Mouse (Mus musculus) hindbrain, embryonic 16.5 days (tissue): Measurements from ENCODE around the gene Ciao2b. TPM values are rescaled to one million over a fixed set of nuclear protein-coding genes. Genes with fewer than 3 reads are reported as not detected.

ENCODE experiments used
- ATAC-seq: fragments of 200-750 bp; cut with Nextera tagmentation; 2 replicates; pipeline ENCODE4 v1.8.0; 2017; ENCODE audit warnings: moderate TSS enrichment, moderate library complexity
- H3K27ac ChIP-seq: fragments of 300-500 bp; sonication (generic); 2 replicates; pipeline ENCODE4 v1.5.1; 2014; ENCODE audit warnings: low read depth, mild to moderate bottlenecking, control low read depth, low read length, moderate library complexity
- H3K27me3 ChIP-seq: fragments of 300-500 bp; sonication (generic); replicated peaks from 2 replicates; pipeline ENCODE4 v1.6.1; 2014; ENCODE audit warnings: low read length; ENCODE audit not compliant: control insufficient read depth, insufficient read depth
- H3K36me3 ChIP-seq: fragments of 300-500 bp; sonication (generic); 2 replicates; pipeline ENCODE4 v1.6.1; 2014; ENCODE audit warnings: mild to moderate bottlenecking, low read length, moderate library complexity, mixed read lengths; ENCODE audit not compliant: control insufficient read depth, insufficient read depth
- H3K4me1 ChIP-seq: fragments of 300-500 bp; sonication (generic); 2 replicates; pipeline ENCODE4 v1.6.1; 2014; ENCODE audit warnings: low read depth, low read length; ENCODE audit not compliant: control insufficient read depth, insufficient read depth
- H3K4me2 ChIP-seq: fragments of 300-500 bp; sonication (generic); 2 replicates; pipeline ENCODE4 v1.6.1; 2014; ENCODE audit warnings: mild to moderate bottlenecking, low read length, control low read depth, moderate library complexity
- H3K4me3 ChIP-seq: fragments of 300-500 bp; sonication (generic); 2 replicates; pipeline ENCODE4 v1.5.1; 2014; ENCODE audit warnings: mild to moderate bottlenecking, low read length, control low read depth, moderate library complexity
- H3K9ac ChIP-seq: fragments of 300-500 bp; sonication (generic); 2 replicates; pipeline ENCODE4 v1.6.1; 2014; ENCODE audit warnings: low read depth, mild to moderate bottlenecking, control low read depth, low read length, moderate library complexity
- H3K9me3 ChIP-seq: fragments of 300-500 bp; sonication (generic); 2 replicates; pipeline ENCODE4 v1.6.1; 2014; ENCODE audit warnings: mild to moderate bottlenecking, low read length, moderate library complexity; ENCODE audit not compliant: control insufficient read depth
- WGBS: fragments of 180-500 bp; shearing (Covaris S2); extraction: QIAGEN DNeasy Blood & Tissue Kit; methylation state at CpG from one replicate; pipeline ENCODE4 v1.1.7; 2014; 5-methylcytosine and 5-hydroxymethylcytosine counted together
- polyA plus RNA-seq: library from polyadenylated mRNA; unstranded; fragments of >200 nt; fragmentation: Nextera tagmentation; extraction: Ambion mirVana; gene quantifications from 2 replicates; pipeline ENCODE4 v1.2.1, GENCODE M21; 2015

Gene Ciao2b
- polyA plus RNA-seq, 1 experiment from 2014 or later: 136 TPM

DNA sequence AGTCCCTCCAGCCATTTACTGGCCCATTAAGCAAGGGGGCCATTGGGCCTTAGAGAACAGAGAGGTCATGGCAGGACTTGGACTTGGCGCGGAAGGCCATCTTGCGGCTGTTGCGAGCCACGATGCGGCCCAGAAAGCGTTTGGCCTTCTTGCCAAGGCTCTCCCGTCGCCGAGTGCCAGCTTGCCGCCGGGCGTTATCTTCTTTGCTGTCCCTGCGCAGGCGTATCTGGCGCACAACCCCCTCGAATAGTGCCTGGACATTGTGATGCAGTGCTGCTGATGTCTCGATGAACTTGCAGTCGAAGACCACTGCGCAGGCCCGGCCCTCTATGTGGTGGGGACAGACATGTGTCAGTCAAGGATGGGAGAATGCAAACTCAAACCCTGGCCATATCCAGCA is 13.4 kb downstream of the Ciao2b start:
- ATAC-seq: no peak
- H3K9me3 ChIP-seq: no peaks in the 10 kb centered on the region
- WGBS: 95% methylated on average over 21 of the region's 21 CpGs
- H3K27me3 ChIP-seq: peaks cover 13% of the 10 kb centered on the region
- H3K36me3 ChIP-seq: no peaks in the 10 kb centered on the region
- H3K9ac ChIP-seq: no peak overlapping the region
- no peak overlapping the region for H3K4me3 ChIP-seq
- H3K27ac ChIP-seq: no peak overlapping the region
- H3K4me1 ChIP-seq: peaks cover 7% of the 10 kb centered on the region
- H3K4me2 ChIP-seq: no peak overlapping the region

DNA sequence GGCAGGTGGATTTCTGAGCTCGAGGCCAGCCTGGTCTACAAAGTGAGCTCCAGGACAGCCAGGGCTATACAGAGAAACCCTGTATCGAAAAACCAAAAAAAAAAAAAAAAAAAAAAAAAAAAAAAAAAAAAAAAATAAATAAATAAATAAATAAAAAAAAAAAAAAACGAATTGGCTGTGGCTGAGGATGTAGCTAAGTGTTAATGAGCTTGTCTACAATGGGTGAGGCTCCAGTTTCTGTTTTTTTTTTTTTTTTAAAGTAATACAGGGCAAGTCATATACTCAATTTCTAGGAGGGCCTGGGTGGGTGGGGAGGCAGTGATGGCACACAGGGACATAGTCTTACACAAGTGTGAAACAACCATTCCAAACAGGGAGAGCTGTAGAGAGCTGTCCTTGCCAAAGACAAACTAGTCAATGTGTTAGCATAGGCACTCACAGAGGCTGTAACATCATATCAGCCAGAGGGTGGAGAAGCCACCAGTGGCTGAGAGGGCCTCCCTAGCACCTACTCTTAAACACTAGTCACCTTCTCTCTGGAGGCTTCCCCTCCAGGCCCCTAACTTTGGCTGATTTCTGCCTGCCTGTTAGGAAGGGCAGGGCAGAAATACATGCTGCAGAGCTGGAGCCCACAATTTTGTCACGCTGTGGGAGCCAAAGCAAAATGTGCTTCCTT is 14.6 kb downstream of the Ciao2b start:
- no peak for ATAC-seq
- Histone ChIP-seq H3K4me2 (no peak overlapping the region), H3K4me1 (peaks cover 7% of the 10 kb centered on the region), H3K36me3 (no peaks in the 10 kb centered on the region), H3K4me3 (no peak overlapping the region), H3K9ac (no peak overlapping the region), H3K27ac (no peak overlapping the region), H3K9me3 (no peaks in the 10 kb centered on the region), H3K27me3 (peaks cover 13% of the 10 kb centered on the region)
- 70% methylated on average over 4 of the region's 4 CpGs for WGBS

DNA sequence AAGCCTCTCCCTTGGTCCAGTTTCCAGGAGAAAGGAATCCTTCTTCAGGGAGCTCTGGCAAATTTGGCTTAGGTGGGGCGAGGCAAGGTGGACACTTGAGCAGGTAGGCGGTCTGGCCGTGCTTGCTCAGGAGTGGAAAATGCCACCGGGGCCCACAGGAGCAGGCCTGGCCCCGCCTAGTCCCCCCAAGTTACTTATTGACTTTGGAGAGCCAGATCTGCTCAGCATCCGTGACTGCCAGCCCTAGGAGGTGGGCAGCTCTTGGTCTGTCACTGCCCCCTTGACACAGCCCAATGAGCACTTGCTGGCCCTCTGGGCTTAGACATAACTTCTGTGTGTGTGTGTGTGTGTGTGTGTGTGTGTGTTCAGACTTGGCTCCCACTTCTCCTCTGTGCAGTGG is 17.6 kb downstream of the Ciao2b start, which contains the start of gene Cdh16:
TSS of gene Cdh16 (minus strand) at position 236 of the 400 bp plus-strand sequence.
- ATAC-seq: no peak
- Histone ChIP-seq H3K36me3 (no peaks in the 10 kb centered on the region), H3K27ac (no peak within 1 kb of the TSS), H3K4me1 (no peaks in the 10 kb centered on the region), H3K9ac (no peak within 1 kb of the TSS), H3K4me3 (no peak within 1 kb of the TSS), H3K27me3 (peaks cover under 1% of the 10 kb centered on the region), H3K4me2 (no peak within 1 kb of the TSS), H3K9me3 (no peaks in the 10 kb centered on the region)
- 77% methylated on average over 6 of the region's 6 CpGs for WGBS

DNA sequence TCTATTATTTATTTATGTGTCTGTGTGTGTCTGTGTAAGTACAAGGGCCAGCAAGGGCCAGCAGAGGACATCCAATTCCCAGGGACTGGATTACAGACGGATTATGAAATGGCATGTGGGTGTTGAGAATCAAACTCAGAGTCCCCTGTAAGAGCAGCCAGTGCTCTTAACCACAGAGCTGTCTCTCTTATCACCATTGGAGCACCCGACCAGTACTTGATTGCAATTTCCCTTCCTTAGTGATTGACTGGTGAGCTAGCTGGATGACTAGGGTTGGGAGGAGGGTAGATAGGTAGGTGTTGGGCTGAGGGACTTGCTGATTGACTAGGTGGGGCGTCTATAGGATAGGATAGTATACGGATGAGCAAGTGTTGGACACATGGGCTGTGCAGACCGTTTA is 21.0 kb downstream of the Ciao2b start:
- H3K9ac ChIP-seq: no peak overlapping the region
- H3K4me3 ChIP-seq: no peak overlapping the region
- no peak for ATAC-seq
- no peak overlapping the region for H3K27ac ChIP-seq
- 81% methylated on average over 5 of the region's 5 CpGs for WGBS
- H3K27me3 ChIP-seq: no peaks in the 10 kb centered on the region
- H3K9me3 ChIP-seq: no peaks in the 10 kb centered on the region
- no peaks in the 10 kb centered on the region for H3K36me3 ChIP-seq
- H3K4me1 ChIP-seq: no peaks in the 10 kb centered on the region
- no peak overlapping the region for H3K4me2 ChIP-seq

DNA sequence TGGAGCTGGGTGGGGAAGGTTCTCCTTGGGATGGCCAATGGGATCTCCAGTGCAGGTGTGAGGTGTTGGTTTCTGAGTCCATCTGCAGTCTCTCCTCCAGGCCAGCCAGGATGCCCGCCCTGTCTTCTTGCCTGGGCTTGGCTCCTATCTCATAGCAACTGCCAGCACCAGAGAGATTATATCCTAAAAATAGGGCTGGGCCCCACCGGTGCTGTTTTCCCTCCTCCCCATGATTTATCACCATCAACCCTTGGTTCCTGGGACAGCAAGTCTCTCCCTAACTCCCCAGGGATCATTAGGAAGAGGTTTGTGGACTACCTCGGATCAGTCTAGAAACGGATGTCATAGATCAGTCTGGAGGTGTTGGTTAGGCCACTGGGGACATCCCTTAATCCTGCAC is 28.6 kb downstream of the Ciao2b start:
- no peak overlapping the region for H3K27ac ChIP-seq
- 86% methylated on average over 4 of the region's 4 CpGs for WGBS
- no peak overlapping the region for H3K4me3 ChIP-seq
- no peaks in the 10 kb centered on the region for H3K36me3 ChIP-seq
- H3K27me3 ChIP-seq: no peaks in the 10 kb centered on the region
- ATAC-seq: no peak
- H3K4me1 ChIP-seq: no peaks in the 10 kb centered on the region
- no peak overlapping the region for H3K4me2 ChIP-seq
- no peak overlapping the region for H3K9ac ChIP-seq
- no peaks in the 10 kb centered on the region for H3K9me3 ChIP-seq

DNA sequence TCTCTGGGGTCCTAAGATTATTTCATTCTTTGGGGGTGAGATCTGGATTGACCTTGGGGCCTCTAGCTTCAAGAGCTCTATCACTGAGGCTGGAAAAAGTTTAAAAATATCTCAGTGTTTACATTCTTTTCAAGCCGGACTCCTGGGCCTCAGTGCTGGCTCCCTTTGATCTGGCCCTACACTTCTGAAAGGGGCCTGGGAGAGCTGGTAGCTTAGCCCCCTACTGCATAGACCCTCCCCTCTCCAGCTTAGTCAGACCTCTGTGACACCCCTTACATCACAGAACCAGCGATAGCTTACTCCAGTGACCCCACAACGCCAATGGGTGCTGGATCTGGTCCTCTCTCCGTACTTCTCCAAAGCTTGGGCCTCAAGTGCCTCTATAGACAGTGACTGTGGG is 30.2 kb downstream of the Ciao2b start:
- Histone ChIP-seq H3K4me1 (no peaks in the 10 kb centered on the region), H3K4me3 (no peak overlapping the region), H3K27me3 (no peaks in the 10 kb centered on the region), H3K4me2 (no peak overlapping the region), H3K27ac (no peak overlapping the region), H3K36me3 (no peaks in the 10 kb centered on the region), H3K9ac (no peak overlapping the region), H3K9me3 (no peaks in the 10 kb centered on the region)
- 87% methylated on average over 4 of the region's 4 CpGs for WGBS
- no peak for ATAC-seq

DNA sequence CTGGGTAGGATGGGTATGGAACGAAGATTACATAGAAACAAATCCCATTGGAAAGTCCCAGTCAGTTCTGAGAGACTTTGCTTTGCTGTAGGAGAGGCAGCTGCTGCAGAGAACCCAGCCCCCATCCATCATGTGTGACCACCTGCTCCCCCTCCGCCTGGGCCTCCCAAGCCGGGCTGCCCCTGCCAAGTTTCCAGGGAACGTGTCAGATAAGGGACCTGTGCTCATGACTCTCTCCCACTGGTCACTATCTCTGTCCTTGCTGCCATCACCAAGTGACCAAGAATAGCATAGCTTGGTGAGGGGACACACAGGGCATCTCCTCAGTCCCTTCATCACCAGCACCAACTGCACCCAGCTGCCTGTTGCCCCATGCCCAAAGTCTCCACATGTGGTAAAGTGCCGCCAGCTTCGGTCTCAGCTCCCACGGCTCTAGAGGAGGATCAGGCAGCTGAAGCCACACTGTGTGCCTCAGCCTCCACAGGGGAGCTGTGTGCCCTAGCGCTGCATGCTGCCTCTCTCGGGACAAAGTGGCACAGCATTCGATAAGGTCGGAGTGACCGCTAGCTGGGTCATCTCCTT is 31.5 kb downstream of the Ciao2b start:
- 73% methylated on average over 12 of the region's 12 CpGs for WGBS
- Histone ChIP-seq H3K4me3 (no peak overlapping the region), H3K9ac (no peak overlapping the region), H3K27me3 (no peaks in the 10 kb centered on the region), H3K4me1 (no peaks in the 10 kb centered on the region), H3K4me2 (no peak overlapping the region), H3K36me3 (no peaks in the 10 kb centered on the region), H3K27ac (no peak overlapping the region), H3K9me3 (no peaks in the 10 kb centered on the region)
- ATAC-seq: no peak

DNA sequence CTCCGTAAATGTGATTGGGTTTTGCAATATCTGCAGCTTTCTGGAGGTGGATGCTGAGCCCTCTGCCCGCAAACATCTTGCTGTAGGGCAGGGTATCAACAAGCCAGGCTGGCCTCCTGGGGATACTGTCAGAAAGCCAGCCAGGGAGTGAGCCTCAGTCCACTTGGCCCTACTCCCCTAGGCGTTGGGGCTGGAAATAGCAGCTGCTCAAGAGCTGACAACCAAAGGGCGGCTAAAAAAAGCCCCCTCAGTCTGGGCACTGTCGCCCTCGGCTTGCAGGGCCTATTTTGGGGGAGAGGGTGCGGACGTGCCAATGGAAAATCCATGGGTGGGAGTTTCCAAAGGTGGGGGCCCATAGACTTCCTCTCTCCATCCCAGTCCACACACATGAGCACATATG is 32.5 kb downstream of the Ciao2b start:
- no peak overlapping the region for H3K27ac ChIP-seq
- no peaks in the 10 kb centered on the region for H3K4me1 ChIP-seq
- no peaks in the 10 kb centered on the region for H3K36me3 ChIP-seq
- no peak overlapping the region for H3K4me3 ChIP-seq
- H3K9me3 ChIP-seq: no peaks in the 10 kb centered on the region
- H3K27me3 ChIP-seq: no peaks in the 10 kb centered on the region
- no peak overlapping the region for H3K9ac ChIP-seq
- 74% methylated on average over 8 of the region's 8 CpGs for WGBS
- H3K4me2 ChIP-seq: no peak overlapping the region
- no peak for ATAC-seq

DNA sequence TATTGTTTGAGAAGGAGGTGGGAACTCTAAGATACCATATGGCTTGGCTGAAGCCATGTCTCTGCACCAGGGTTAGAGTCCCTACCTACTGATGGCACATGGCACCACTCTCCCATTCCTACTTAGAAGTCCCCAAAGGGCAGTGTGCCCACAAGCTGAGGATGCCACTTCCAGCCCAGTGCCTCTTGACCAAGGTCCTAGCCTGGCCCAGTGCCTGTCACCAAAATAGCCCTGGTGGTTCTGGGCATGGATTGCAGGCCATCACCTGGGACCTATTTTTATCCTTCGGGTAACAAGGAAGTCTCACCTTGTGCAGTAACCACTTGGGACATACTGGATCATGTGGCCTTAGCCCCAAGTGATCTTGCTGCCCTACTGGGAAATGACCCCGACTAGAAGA is 33.8 kb downstream of the Ciao2b start:
- H3K4me3 ChIP-seq: no peak overlapping the region
- H3K9ac ChIP-seq: no peak overlapping the region
- H3K36me3 ChIP-seq: no peaks in the 10 kb centered on the region
- no peaks in the 10 kb centered on the region; the same call in 1 of the 2 replicates for H3K4me1 ChIP-seq
- no peaks in the 10 kb centered on the region for H3K27me3 ChIP-seq
- H3K4me2 ChIP-seq: no peak overlapping the region
- 88% methylated on average over 2 of the region's 2 CpGs for WGBS
- no peak for ATAC-seq
- H3K27ac ChIP-seq: no peak overlapping the region
- H3K9me3 ChIP-seq: no peaks in the 10 kb centered on the region
